Mouse (Mus musculus) hindlimb bud, embryonic 11.5 days (tissue): ENCODE results near the gene Podxl2.
A peak's percentile ranks its signal among the peaks of the same experiment; 100 is the strongest.

Experiments used
- DNase-seq: peaks from one replicate; pipeline ENCODE4 v3.0.0-alpha.2; 2012; ENCODE audit warnings: low read depth, low spot score; ENCODE audit errors: extremely low spot score

Podxl2 gene

GRCm38 (mm10) chr6:88874868-88875508, at the start of gene Podxl2:
Gene Podxl2 (minus strand): TSS chr6:88875044.
- DNase-seq, result no peak

GRCm38 (mm10) chr6:88918802-88919201, 44.0 kb upstream of the Podxl2 start:
- DNase-seq, result no peak

GRCm38 (mm10) chr6:88916153-88916552, 41.3 kb upstream of the Podxl2 start:
- DNase-seq, result no peak

- no peak for DNase-seq
Observed at GRCm38 (mm10) chr6:88915510-88915909, 40.7 kb upstream of the Podxl2 start.

GRCm38 (mm10) chr6:88914799-88915198, 40.0 kb upstream of the Podxl2 start:
- DNase-seq, result no peak

GRCm38 (mm10) chr6:88913440-88913839, 38.6 kb upstream of the Podxl2 start:
- DNase-seq, result no peak

- DNase-seq, result no peak
Observed at GRCm38 (mm10) chr6:88913022-88913421, 38.2 kb upstream of the Podxl2 start.

GRCm38 (mm10) chr6:88909151-88909550, 34.3 kb upstream of the Podxl2 start:
- no peak for DNase-seq

GRCm38 (mm10) chr6:88906369-88907108, 31.7 kb upstream of the Podxl2 start:
- DNase-seq, result no peak

GRCm38 (mm10) chr6:88905042-88905441, 30.2 kb upstream of the Podxl2 start:
- DNase-seq, result no peak

GRCm38 (mm10) chr6:88904456-88904974, 29.7 kb upstream of the Podxl2 start:
- no peak for DNase-seq

- DNase-seq, result no peak
Observed at GRCm38 (mm10) chr6:88903708-88904107, 28.9 kb upstream of the Podxl2 start.

- peak; percentile 82 for DNase-seq
Observed at GRCm38 (mm10) chr6:88901947-88902820, 27.3 kb upstream of the Podxl2 start, which contains the start of gene Tpra1. Gene Tpra1 (plus strand): TSS chr6:88902251.

GRCm38 (mm10) chr6:88901471-88901870, 26.6 kb upstream of the Podxl2 start:
- no peak for DNase-seq

- no peak for DNase-seq
Observed at GRCm38 (mm10) chr6:88899628-88900027, 24.8 kb upstream of the Podxl2 start.

- DNase-seq, result no peak
Observed at GRCm38 (mm10) chr6:88899086-88899485, 24.2 kb upstream of the Podxl2 start.

- DNase-seq, result peak; percentile 89
Observed at GRCm38 (mm10) chr6:88898534-88899048, 23.7 kb upstream of the Podxl2 start, which contains the start of gene Mcm2. Gene Mcm2 (minus strand): TSS chr6:88898780.

- no peak for DNase-seq
Observed at GRCm38 (mm10) chr6:88897246-88897645, 22.4 kb upstream of the Podxl2 start.

- DNase-seq, result no peak
Observed at GRCm38 (mm10) chr6:88895943-88896342, 21.1 kb upstream of the Podxl2 start.

GRCm38 (mm10) chr6:88893559-88893958, 18.7 kb upstream of the Podxl2 start:
- no peak for DNase-seq

- no peak for DNase-seq
Observed at GRCm38 (mm10) chr6:88890832-88891231, 16.0 kb upstream of the Podxl2 start.
